Mouse (Mus musculus): ENCODE results near the gene Ndrg3. TPM values are rescaled to one million over a fixed set of nuclear protein-coding genes. Genes with fewer than 3 reads are reported as not detected.
"Not testable (repeated sequence)": the region's sequence is repeated elsewhere in the genome, so short reads cannot be mapped to it uniquely, and the experiment has no call there.

Gene Ndrg3
- polyA plus RNA-seq, 1 experiment from 2014 or later: 41.1 TPM

GRCm38 (mm10) chr2:156933426-156933825, 58.4 kb downstream of the Ndrg3 start:
- peaks cover 66% of the 10 kb centered on the region for H3K36me3 ChIP-seq
- H3K9me3 ChIP-seq (replicated peaks): no peaks in the 10 kb centered on the region
- H3K27ac ChIP-seq: no peak overlapping the region
- WGBS (ENCODE audit: insufficient replicate concordance): 82% methylated on average over 1 of the region's 1 CpGs
- no peak overlapping the region for H3K9ac ChIP-seq
- no peak overlapping the region for H3K4me2 ChIP-seq
- no peak overlapping the region for H3K4me3 ChIP-seq (replicated peaks)
- H3K4me1 ChIP-seq (replicated peaks): peaks cover 20% of the 10 kb centered on the region
- ATAC-seq (ENCODE audit: low read depth) (no peak), DNase-seq (no peak)
- H3K27me3 ChIP-seq: no peaks in the 10 kb centered on the region

DNA sequence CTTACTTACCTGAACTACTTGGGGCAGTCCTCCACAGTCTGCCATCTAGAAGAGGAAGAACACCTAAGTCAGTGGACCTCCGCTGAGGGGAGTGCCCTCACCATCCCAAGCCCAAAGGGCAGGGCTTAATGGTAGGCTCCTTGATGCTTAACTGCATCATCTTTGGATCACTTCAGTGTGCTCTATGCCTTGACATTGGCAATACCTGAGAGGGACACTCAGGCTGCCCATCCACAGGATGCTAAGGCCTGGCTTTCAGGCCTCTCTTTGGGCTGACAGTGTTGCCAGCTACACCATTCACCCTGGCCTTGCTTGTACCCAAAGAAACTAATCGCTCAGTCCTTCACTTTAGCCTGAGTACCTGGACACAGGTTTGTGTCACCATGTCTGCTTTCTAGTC, 60.4 kb downstream of the Ndrg3 start:
- Histone ChIP-seq H3K27me3 (no peaks in the 10 kb centered on the region), H3K27ac (no peak overlapping the region), H3K4me3 (replicated peaks) (no peak overlapping the region), H3K36me3 (peaks cover 66% of the 10 kb centered on the region), H3K9me3 (replicated peaks) (no peaks in the 10 kb centered on the region), H3K4me1 (replicated peaks) (peaks cover 39% of the 10 kb centered on the region), H3K4me2 (no peak overlapping the region), H3K9ac (no peak overlapping the region)
- DNase-seq (no peak), ATAC-seq (ENCODE audit: low read depth) (no peak)
- WGBS (ENCODE audit: insufficient replicate concordance): 98% methylated on average over 2 of the region's 2 CpGs

GRCm38 (mm10) chr2:156930549-156930948, 61.3 kb downstream of the Ndrg3 start:
- Histone ChIP-seq H3K27me3 (no peaks in the 10 kb centered on the region), H3K9ac (no peak overlapping the region), H3K4me1 (replicated peaks) (peaks cover 48% of the 10 kb centered on the region), H3K4me3 (replicated peaks) (no peak overlapping the region), H3K9me3 (replicated peaks) (no peaks in the 10 kb centered on the region), H3K4me2 (no peak overlapping the region), H3K36me3 (peaks cover 66% of the 10 kb centered on the region), H3K27ac (peak overlapping the region; percentile 60; the same call in 1 of the 2 replicates)
- ATAC-seq (ENCODE audit: low read depth) (no peak), DNase-seq (no peak)
- 81% methylated on average over 6 of the region's 6 CpGs for WGBS (ENCODE audit: insufficient replicate concordance)

DNA sequence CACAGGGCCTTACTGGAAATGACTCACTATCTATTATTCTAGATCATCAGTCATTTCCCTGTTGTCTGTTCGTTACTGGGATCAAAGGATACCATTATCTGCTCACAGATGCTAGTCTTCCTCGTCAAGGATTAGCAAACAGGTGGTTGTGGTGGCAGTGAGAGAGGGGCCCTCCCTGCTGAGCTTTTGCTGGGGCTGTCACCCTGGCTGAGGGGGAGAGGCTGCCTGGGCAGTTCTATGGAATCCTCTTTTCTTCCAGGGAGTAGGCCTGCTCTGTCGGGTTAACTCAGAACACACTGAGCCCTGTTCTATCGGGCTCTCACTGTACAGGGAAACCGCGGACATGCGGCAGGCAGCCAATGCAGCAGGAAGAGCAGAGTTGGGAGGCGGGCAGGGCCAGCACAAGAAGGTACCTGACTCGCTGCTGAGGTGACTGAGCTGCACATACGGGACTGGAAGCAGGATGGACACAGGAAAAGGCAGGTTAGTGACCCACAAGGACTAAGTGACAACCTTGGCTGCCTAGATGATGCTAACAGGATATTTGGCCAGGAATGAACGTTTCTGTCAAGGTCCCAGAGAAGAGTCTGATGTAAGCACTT, 62.2 kb downstream of the Ndrg3 start:
- ATAC-seq (ENCODE audit: low read depth): no peak
- Histone ChIP-seq H3K27me3 (no peaks in the 10 kb centered on the region), H3K9me3 (replicated peaks) (no peaks in the 10 kb centered on the region), H3K9ac (peak overlapping the region; percentile 42; the same call in 1 of the 2 replicates), H3K27ac (peak overlapping the region; percentile 60; the same call in 1 of the 2 replicates), H3K4me1 (replicated peaks) (peaks cover 57% of the 10 kb centered on the region), H3K36me3 (peaks cover 59% of the 10 kb centered on the region), H3K4me3 (replicated peaks) (no peak overlapping the region), H3K4me2 (no peak overlapping the region; the same call in 1 of the 2 replicates)
- 51% methylated on average over 11 of the region's 11 CpGs for WGBS (ENCODE audit: insufficient replicate concordance)
- no peak for DNase-seq

DNA sequence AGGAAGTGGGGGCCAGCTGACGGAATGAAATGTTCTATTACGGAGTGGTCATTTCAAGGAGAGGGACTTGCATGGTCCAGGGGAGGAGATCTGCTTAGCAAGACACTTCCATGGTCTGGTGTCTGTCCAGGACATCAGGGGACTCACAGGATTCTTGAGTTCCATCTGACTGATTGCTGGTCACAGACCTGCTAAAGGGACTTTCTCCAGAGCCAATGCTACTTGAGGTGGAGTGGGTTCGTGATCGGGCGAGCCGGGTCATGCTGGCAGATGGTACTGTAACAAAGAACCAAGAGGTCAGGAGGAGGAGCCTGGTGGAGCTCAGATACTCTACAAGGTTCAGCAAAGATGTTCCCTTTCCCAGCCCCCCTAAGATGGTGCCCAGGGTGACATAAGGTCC, 63.2 kb downstream of the Ndrg3 start:
- no peak overlapping the region for H3K9ac ChIP-seq
- peak overlapping the region; percentile 55; the same call in 1 of the 2 replicates for H3K27ac ChIP-seq
- H3K4me1 ChIP-seq (replicated peaks): peaks cover 66% of the 10 kb centered on the region
- no peaks in the 10 kb centered on the region for H3K27me3 ChIP-seq
- peaks cover 59% of the 10 kb centered on the region for H3K36me3 ChIP-seq
- WGBS (ENCODE audit: insufficient replicate concordance): 90% methylated on average over 6 of the region's 6 CpGs
- H3K4me3 ChIP-seq (replicated peaks): no peak overlapping the region
- no peak overlapping the region for H3K4me2 ChIP-seq
- H3K9me3 ChIP-seq (replicated peaks): no peaks in the 10 kb centered on the region
- no peak for DNase-seq
- no peak for ATAC-seq (ENCODE audit: low read depth)

DNA sequence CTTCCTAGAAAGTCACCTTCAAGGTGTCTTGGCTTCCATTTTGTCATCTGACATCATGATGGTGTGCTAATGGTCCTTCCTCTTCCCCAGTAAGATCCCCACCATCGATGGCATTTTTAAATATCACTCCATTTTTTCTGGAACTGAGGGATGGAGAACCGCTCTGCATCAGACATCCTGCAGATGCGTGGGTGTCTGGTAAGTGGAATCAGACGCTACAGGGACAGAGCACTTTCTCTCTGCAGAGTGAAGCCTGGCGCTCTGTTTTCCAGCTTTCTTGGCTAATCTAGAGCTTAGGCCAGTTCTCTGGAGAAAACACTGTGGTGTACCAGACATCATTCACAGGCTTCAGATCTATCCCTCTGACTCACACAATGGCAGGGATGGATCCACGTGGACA, 64.2 kb downstream of the Ndrg3 start:
- no peak overlapping the region for H3K4me3 ChIP-seq (replicated peaks)
- peak overlapping the region; percentile 95; the same call in 1 of the 2 replicates for H3K27ac ChIP-seq
- H3K9ac ChIP-seq: no peak overlapping the region
- no peak for DNase-seq
- peaks cover 76% of the 10 kb centered on the region for H3K4me1 ChIP-seq (replicated peaks)
- no peak overlapping the region for H3K4me2 ChIP-seq
- H3K9me3 ChIP-seq (replicated peaks): no peaks in the 10 kb centered on the region
- no peaks in the 10 kb centered on the region for H3K27me3 ChIP-seq
- no peak for ATAC-seq (ENCODE audit: low read depth)
- 83% methylated on average over 6 of the region's 6 CpGs for WGBS (ENCODE audit: insufficient replicate concordance)
- peaks cover 54% of the 10 kb centered on the region for H3K36me3 ChIP-seq

DNA sequence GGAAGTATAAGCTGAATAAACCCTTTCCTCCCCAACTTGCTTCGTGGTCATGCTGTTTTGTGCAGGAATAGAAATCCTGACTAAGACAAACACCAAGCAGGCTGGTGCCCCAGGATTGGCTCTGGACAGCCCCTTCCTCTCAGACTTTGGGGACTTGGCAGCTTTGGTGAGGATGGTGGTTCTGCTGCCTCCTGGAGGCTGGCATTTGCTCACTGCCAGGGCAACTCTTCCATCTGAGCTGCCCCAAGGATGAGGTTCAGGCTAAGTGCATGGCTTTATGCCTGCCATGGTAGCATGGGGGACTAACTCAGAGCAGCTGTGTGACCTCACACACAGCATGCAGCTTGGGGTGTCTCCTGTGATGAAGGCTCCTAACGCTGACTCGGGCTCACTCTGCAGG, 66.2 kb downstream of the Ndrg3 start:
- H3K4me1 ChIP-seq (replicated peaks): peaks cover 81% of the 10 kb centered on the region
- H3K36me3 ChIP-seq: peaks cover 41% of the 10 kb centered on the region
- not testable (repeated sequence) for H3K4me2 ChIP-seq; H3K4me3 ChIP-seq (replicated peaks); ATAC-seq (ENCODE audit: low read depth); H3K27me3 ChIP-seq; H3K9me3 ChIP-seq (replicated peaks); DNase-seq
- H3K27ac ChIP-seq: peak overlapping the region; percentile 95
- H3K9ac ChIP-seq: peak overlapping the region; percentile 52
- whole genome bisulfite sequencing (ENCODE audit: insufficient replicate concordance): 70% methylated on average over 3 of the region's 3 CpGs

GRCm38 (mm10) chr2:156925075-156925474, 66.8 kb downstream of the Ndrg3 start:
- Histone ChIP-seq H3K27ac (peak overlapping the region; percentile 95), H3K4me2 (peak overlapping the region; percentile 58; the same call in 1 of the 2 replicates), H3K4me1 (replicated peaks) (peaks cover 82% of the 10 kb centered on the region), H3K9ac (peak overlapping the region; percentile 52), H3K36me3 (peaks cover 36% of the 10 kb centered on the region)
- ATAC-seq (ENCODE audit: low read depth): peak; percentile 37
- WGBS (ENCODE audit: insufficient replicate concordance): 77% methylated on average over 4 of the region's 4 CpGs
- DNase-seq: peak; percentile 24
- not testable (repeated sequence) for H3K4me3 ChIP-seq (replicated peaks); H3K27me3 ChIP-seq; H3K9me3 ChIP-seq (replicated peaks)

DNA sequence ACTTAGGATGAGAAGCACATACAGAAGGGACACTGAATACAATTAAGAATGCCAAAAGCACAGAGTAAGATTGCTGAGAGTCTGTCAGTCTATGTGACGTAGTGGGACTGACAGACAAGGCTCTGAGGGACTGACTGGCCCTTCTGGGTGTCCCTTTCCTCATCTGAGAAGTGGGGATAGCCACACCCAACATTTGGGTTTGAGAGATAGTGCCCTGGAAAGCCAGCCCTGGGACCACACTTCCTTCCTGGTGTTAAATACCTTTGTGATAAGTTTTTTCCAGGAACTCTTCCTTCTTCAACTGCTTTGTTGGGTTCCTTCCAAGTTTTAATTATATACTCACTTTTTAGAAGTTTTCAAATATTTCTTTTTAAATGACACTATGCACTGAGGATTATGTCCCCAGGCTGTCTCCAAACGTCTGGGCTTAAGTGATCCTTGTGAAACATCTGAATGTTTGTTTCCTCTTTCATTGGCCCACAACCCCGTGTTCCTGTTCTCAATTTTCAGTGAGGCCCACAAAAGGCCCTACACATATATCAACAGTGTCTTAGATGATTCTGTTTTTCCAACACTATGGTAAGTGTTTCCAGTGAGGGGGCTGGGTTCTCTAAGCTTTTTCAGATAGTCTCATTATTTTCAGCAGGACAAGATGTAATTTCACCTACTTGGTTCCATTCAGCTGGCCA, 67.5 kb downstream of the Ndrg3 start:
- ATAC-seq (ENCODE audit: low read depth): peak; percentile 96

GRCm38 (mm10) chr2:156923057-156923456, 68.8 kb downstream of the Ndrg3 start:
- H3K4me1 ChIP-seq (replicated peaks): peaks cover 78% of the 10 kb centered on the region
- H3K36me3 ChIP-seq: peaks cover 23% of the 10 kb centered on the region
- H3K9me3 ChIP-seq (replicated peaks): no peaks in the 10 kb centered on the region
- 73% methylated on average over 5 of the region's 5 CpGs for WGBS (ENCODE audit: insufficient replicate concordance)
- peak overlapping the region; percentile 72 for H3K27ac ChIP-seq
- no peak overlapping the region for H3K4me3 ChIP-seq (replicated peaks)
- no peak for DNase-seq
- no peaks in the 10 kb centered on the region for H3K27me3 ChIP-seq
- 0 out of 2 replicates have a peak overlapping the region, but pooled peaks have one; percentile 3 for H3K4me2 ChIP-seq
- ATAC-seq (ENCODE audit: low read depth): no peak
- peak overlapping the region; percentile 45 for H3K9ac ChIP-seq

More for the DNA sequence above, 67.5 kb downstream of the Ndrg3 start:
- peak; percentile 81 for DNase-seq
- Histone ChIP-seq H3K4me3 (replicated peaks) (peak overlapping the region; percentile 6; the same call in 1 of the 2 replicates), H3K27me3 (no peaks in the 10 kb centered on the region), H3K4me1 (replicated peaks) (peaks cover 81% of the 10 kb centered on the region), H3K9me3 (replicated peaks) (no peaks in the 10 kb centered on the region), H3K9ac (peak overlapping the region; percentile 65), H3K4me2 (peak overlapping the region; percentile 58), H3K36me3 (peaks cover 31% of the 10 kb centered on the region), H3K27ac (peak overlapping the region; percentile 95)
- 9% methylated on average over 3 of the region's 3 CpGs for WGBS (ENCODE audit: insufficient replicate concordance)

GRCm38 (mm10) chr2:156919796-156920195, 72.1 kb downstream of the Ndrg3 start:
- no peaks in the 10 kb centered on the region for H3K36me3 ChIP-seq
- no peaks in the 10 kb centered on the region for H3K9me3 ChIP-seq (replicated peaks)
- H3K9ac ChIP-seq: no peak overlapping the region
- H3K4me1 ChIP-seq (replicated peaks): peaks cover 63% of the 10 kb centered on the region
- 0 out of 2 replicates have a peak, but pooled peaks cover 5% of the 10 kb centered on the region for H3K27me3 ChIP-seq
- no peak for DNase-seq
- H3K4me2 ChIP-seq: no peak overlapping the region
- no peak overlapping the region for H3K27ac ChIP-seq
- no peak for ATAC-seq (ENCODE audit: low read depth)
- 17% methylated on average over 2 of the region's 2 CpGs for WGBS (ENCODE audit: insufficient replicate concordance)
- H3K4me3 ChIP-seq (replicated peaks): no peak overlapping the region

All from liver, embryonic 13.5 days (tissue).